Mouse (Mus musculus): ENCODE data around the gene Mybphl. TPM values are rescaled to one million over a fixed set of nuclear protein-coding genes. Genes with fewer than 3 reads are reported as not detected.

Mybphl gene
- not detected in 2 replicates for polyA plus RNA-seq (2012; ENCODE audit: low replicate concordance)

DNA sequence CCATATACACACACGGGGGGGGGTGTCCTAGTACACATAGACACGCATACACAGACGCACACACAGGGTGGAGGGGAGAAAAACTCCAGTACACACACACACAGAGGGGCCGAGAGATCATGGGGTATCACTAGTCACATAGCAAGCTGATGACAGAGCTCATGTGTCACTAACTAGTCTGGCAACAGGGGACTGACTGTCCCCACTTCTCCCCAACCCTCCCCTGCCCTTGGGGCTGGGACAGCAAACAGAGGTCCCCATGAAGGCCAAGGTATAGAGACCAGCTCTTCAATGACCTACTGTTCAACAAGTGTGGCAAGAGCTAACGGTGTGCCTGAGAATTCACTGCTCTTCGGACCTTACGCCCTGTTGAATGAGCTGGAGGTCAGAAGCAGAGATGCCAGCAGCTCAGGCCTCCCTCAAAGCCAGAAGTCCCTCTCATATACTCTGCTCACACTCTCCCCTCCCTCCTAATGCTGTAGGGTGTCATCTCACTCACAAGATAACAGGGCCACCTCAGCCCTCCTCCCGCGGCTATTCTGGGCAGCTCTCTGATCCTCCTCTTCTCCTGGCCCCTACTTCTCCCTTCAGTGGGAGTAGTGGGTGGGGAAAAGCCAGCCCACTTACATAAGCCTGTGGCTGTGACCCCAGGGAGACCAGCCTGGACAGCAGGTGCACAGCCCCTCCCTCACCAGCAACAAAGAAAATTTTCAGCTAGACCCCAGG lies at the start of gene Mybphl:
TSS of gene Mybphl (plus strand) at position 642 of the 726 bp plus-strand sequence.

DNA sequence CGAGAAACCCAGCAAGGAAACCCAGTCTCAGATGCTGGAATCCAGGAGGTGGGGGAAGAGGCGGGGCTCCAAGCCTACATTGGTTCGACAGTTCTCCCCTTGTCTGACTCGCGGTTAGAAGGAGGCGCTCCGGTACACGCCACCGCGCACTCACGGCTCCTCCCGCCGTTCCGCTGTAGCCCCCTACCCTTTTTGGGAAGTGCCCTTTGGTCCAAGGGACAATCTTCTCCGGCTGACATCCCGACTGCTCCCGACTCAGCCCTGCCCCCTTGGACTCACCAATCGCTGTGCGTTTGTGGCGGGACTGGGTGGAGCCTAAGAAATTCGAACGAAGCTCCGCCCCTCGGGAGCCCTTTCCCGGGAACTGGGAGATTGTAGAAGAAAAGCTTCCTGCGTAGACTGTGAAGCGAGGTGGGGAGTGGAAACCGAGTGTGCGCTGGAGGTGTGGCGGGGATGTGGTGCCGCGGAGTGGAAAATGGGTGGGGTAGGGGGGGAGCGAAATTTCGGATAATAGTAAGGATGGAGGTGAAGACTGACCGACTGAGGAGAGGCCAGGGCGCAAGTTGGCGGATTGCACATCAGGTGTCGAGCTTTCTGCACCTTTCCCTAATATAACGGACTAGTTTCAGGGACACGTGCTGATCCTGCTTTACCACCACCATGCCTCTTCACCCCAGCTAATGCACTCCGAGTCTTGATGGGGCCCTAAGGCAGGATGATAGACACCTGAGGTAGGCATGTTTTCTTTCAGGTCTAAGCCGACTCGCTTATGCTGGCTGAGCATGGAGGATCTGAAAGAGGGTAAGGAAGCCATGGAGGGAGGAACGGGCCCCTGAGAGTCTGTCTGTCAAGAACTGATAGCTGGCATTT lies 19.0 kb downstream of the Mybphl start, which contains the start of gene Psrc1:
TSS of gene Psrc1 (plus strand) at position 355 of the 870 bp plus-strand sequence.

DNA sequence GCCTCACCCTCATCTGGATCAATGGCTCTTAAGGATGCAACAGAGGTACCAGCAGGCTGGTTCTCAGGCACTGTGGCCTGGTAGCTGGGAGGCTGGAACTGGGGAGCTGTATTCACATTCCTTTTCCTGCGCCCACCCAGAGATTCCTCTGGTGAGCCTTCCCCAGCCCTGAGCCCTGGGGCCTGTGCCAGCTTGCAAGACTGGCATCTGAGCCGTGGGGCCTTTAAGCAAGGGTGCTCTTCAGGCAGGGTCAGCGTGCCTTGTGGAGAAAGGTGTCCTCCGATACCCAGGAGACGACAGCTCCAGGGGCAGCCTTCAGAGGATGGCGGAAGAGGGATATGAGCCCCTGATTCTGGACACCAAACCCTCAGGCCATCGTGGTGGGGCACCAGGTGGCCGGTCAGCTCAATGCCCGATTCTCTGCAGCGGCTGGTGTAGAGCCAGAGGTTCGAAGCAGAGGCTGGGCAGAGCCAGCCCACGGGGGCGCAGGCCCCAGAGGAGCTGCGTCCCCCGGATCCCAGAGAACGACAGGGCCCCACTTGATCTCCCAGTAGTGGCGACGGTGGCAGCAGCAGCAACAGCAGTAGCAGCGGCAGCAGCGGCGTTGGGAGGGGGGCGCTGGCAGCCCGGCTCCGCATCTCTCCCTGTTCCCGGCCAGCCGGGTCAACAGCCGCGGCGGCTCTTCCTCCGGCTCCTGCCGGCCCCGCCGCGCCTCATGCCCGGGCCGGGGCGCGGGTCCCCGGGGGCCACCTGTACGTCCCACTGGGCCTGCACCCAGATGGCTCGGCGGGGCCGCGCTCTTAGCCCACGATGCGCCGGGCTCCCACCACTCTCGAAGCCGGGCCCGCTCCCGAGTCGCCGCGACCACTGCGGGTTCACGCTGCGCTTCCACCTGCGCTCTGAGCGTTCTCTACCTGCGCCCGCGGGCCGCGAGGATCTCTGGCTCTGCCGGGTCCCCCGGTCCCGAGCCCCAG lies 50.4 kb downstream of the Mybphl start, which contains the start of gene Celsr2:
TSS of gene Celsr2 (minus strand) at position 696 of the 974 bp plus-strand sequence.

Other genes with a start within 250 kb of the Mybphl start
- 5.1 and 5.2 TPM in 2 replicates for gene Gnai3, start 218.8 kb upstream of the Mybphl start, polyA plus RNA-seq (2012; ENCODE audit: low replicate concordance)
- gene Gpr61, start 210.0 kb upstream of the Mybphl start, polyA plus RNA-seq (2012; ENCODE audit: low replicate concordance): not detected in 2 replicates
- gene Amigo1, start 178.6 kb upstream of the Mybphl start, polyA plus RNA-seq (2012; ENCODE audit: low replicate concordance): 1.5 and 3.8 TPM in 2 replicates
- gene Cyb561d1, start 163.7 kb upstream of the Mybphl start, polyA plus RNA-seq (2012; ENCODE audit: low replicate concordance): 2.9 and 8.8 TPM in 2 replicates
- gene Atxn7l2, start 154.0 kb upstream of the Mybphl start, polyA plus RNA-seq (2012; ENCODE audit: low replicate concordance): 9.1 and 20.2 TPM in 2 replicates
- gene Sypl2, start 138.3 kb upstream of the Mybphl start, polyA plus RNA-seq (2012; ENCODE audit: low replicate concordance): not detected in 2 replicates
- gene Psma5, start 108.0 kb upstream of the Mybphl start, polyA plus RNA-seq (2012; ENCODE audit: low replicate concordance): 2.5 and 4.8 TPM in 2 replicates
- 1.9 and 4.9 TPM in 2 replicates for gene Sort1, start 80.8 kb upstream of the Mybphl start, polyA plus RNA-seq (2012; ENCODE audit: low replicate concordance)
- gene Psrc1, start 18.9 kb downstream of the Mybphl start, polyA plus RNA-seq (2012; ENCODE audit: low replicate concordance): 64.2 and 72.0 TPM in 2 replicates
- gene Celsr2, start 50.6 kb downstream of the Mybphl start, polyA plus RNA-seq (2012; ENCODE audit: low replicate concordance): 0.77 and 1.9 TPM in 2 replicates
- 36.0 and 114 TPM in 2 replicates for gene Sars, start 80.3 kb downstream of the Mybphl start, polyA plus RNA-seq (2012; ENCODE audit: low replicate concordance)
- gene 1700013F07Rik, start 169.2 kb downstream of the Mybphl start, polyA plus RNA-seq (2012; ENCODE audit: low replicate concordance): not detected in 2 replicates
- 0.06 and 0.82 TPM in 2 replicates for gene 5330417C22Rik, start 171.6 kb downstream of the Mybphl start, polyA plus RNA-seq (2012; ENCODE audit: low replicate concordance)
- 1.4 and 6.1 TPM in 2 replicates for gene Tmem167b, start 197.6 kb downstream of the Mybphl start, polyA plus RNA-seq (2012; ENCODE audit: low replicate concordance)
- 0.19 and 0.24 TPM in 2 replicates for gene Taf13, start 206.8 kb downstream of the Mybphl start, polyA plus RNA-seq (2012; ENCODE audit: low replicate concordance)
- 2.6 and 4.0 TPM in 2 replicates for gene Wdr47, start 226.4 kb downstream of the Mybphl start, polyA plus RNA-seq (2012; ENCODE audit: low replicate concordance)

All from leukemia stem cell, adult 10-12 weeks (primary cell).